Mouse (Mus musculus) midbrain, postnatal 0 days (tissue): ENCODE measurements around the gene Tacc2. TPM values are rescaled to one million over a fixed set of nuclear protein-coding genes. Genes with fewer than 3 reads are reported as not detected.
"Not testable (repeated sequence)": the region's sequence is repeated elsewhere in the genome, so short reads cannot be mapped to it uniquely, and the experiment has no call there.

Experiments used
- ATAC-seq: fragments of 200-750 bp; cut with Nextera tagmentation; 2 replicates; pipeline ENCODE4 v1.8.0; 2017; ENCODE audit warnings: moderate number of reproducible peaks, mild to moderate bottlenecking, moderate TSS enrichment, moderate library complexity; ENCODE audit not compliant: low FRiP score
- DNase-seq: peaks from one replicate; pipeline ENCODE4 v3.0.0-alpha.2; 2015; ENCODE audit warnings: low spot score
- H3K27ac ChIP-seq: fragments of 300-500 bp; sonication (generic); 2 replicates; pipeline ENCODE4 v1.5.1; 2014; ENCODE audit warnings: low read depth, mild to moderate bottlenecking, low read length, mixed read lengths
- H3K27me3 ChIP-seq: fragments of 300-500 bp; sonication (generic); 2 replicates; pipeline ENCODE4 v1.6.1; 2014; ENCODE audit warnings: low read length, control low read depth, mixed read lengths; ENCODE audit not compliant: insufficient read depth
- H3K36me3 ChIP-seq: fragments of 300-500 bp; sonication (generic); 2 replicates; pipeline ENCODE4 v1.6.1; 2014; ENCODE audit warnings: low read length, control low read depth, mixed read lengths; ENCODE audit not compliant: insufficient read depth
- H3K4me1 ChIP-seq: fragments of 300-500 bp; sonication (generic); 2 replicates; pipeline ENCODE4 v1.6.1; 2014; ENCODE audit warnings: mild to moderate bottlenecking, control low read depth, antibody characterized with exemption, low read length, mixed read lengths; ENCODE audit not compliant: insufficient read depth
- H3K4me2 ChIP-seq: fragments of 300-500 bp; sonication (generic); 2 replicates; pipeline ENCODE4 v1.6.1; 2014; ENCODE audit warnings: low read depth, mild to moderate bottlenecking, low read length, mixed read lengths; ENCODE audit not compliant: poor library complexity, severe bottlenecking
- H3K4me3 ChIP-seq: fragments of 300-500 bp; sonication (generic); 2 replicates; pipeline ENCODE4 v1.5.1; 2014; ENCODE audit warnings: low read depth, mild to moderate bottlenecking, low read length, moderate library complexity
- H3K9ac ChIP-seq: fragments of 300-500 bp; sonication (generic); replicated peaks from 2 replicates; pipeline ENCODE4 v1.6.1; 2014; ENCODE audit warnings: mild to moderate bottlenecking, low read length, moderate library complexity, mixed read lengths; ENCODE audit not compliant: poor library complexity, severe bottlenecking
- H3K9me3 ChIP-seq: fragments of 300-500 bp; sonication (generic); 2 replicates; pipeline ENCODE4 v1.6.1; 2016; ENCODE audit warnings: low read length, control low read depth
- CTCF ChIP-seq: IDR thresholded peaks from 2 replicates; pipeline ENCODE4 v1.5.1; 2016; ENCODE audit warnings: antibody characterized with exemption, mild to moderate bottlenecking
- WGBS: fragments of 180-500 bp; shearing (Covaris S2); extraction: QIAGEN DNeasy Blood & Tissue Kit; methylation state at CpG from one replicate; pipeline ENCODE4 v1.1.7; 2014; 5-methylcytosine and 5-hydroxymethylcytosine counted together
- polyA plus RNA-seq: library from polyadenylated mRNA; unstranded; fragments of >200 nt; fragmentation: Nextera tagmentation; extraction: Ambion mirVana; gene quantifications from 2 replicates; pipeline ENCODE4 v1.2.1, GENCODE M21; 2015
- total RNA-seq: library from RNA; depleted of rRNA; stranded (reverse); fragments of >200 nt; gene quantifications from 2 replicates; pipeline ENCODE4 v1.2.3, GENCODE M21; 2014; rRNA removed

The Tacc2 gene
- total RNA-seq (49.9 and 54.8 TPM in 2 replicates), polyA plus RNA-seq (52.4 and 55.9 TPM in 2 replicates)

DNA sequence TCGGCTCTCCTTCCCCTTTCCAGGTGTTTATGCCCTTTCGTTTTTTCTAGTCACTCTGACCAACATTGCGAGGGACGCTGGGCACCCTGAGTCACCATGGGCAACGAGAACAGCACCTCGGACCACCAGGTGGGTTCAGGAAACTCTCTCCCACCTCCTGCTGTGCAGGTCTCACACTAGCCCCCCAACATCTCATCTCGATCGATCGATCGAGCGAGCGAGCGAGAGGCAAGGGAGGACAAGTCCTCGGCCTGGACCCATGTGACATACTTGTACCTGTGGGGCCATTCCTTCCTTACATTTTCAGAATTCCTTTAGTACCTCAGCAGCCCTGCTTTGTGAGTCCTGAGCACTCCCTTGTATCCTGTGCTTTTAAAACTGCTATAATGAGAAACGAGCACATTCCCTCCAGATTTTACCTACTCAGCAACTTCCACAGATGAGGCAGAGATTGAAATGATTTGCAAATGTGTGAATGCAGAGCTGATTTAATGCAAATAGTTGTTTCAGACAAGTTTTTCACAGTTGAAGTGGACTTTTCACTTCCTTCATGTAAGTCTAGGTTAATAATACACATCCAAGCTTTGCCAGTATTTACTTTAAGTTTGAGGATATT lies at the start of gene Tacc2:
Gene Tacc2 (plus strand): TSS at position 51 of the 616 bp plus-strand sequence.
- Histone ChIP-seq H3K27ac (no peak within 1 kb of the TSS), H3K4me3 (no peak within 1 kb of the TSS), H3K4me1 (no peaks in the 10 kb centered on the region), H3K27me3 (no peaks in the 10 kb centered on the region), H3K9ac (no peak within 1 kb of the TSS), H3K9me3 (no peaks in the 10 kb centered on the region), H3K36me3 (no peaks in the 10 kb centered on the region), H3K4me2 (no peak within 1 kb of the TSS; the same call in 1 of the 2 replicates)
- DNase-seq (no peak), ATAC-seq (no peak)
- TF ChIP-seq CTCF = no peak
- 52% methylated on average over 15 of the region's 15 CpGs for WGBS

GRCm38 (mm10) chr7:130531138-130531537 lies 46.1 kb upstream of the Tacc2 start:
- not testable (repeated sequence) for H3K4me3 ChIP-seq, H3K27ac ChIP-seq, H3K4me1 ChIP-seq, ATAC-seq, H3K36me3 ChIP-seq, DNase-seq, H3K9me3 ChIP-seq, H3K9ac ChIP-seq, H3K4me2 ChIP-seq, H3K27me3 ChIP-seq
- WGBS = 96% methylated on average over 14 of the region's 15 CpGs

- H3K4me3 ChIP-seq = no peak overlapping the region
- no peaks in the 10 kb centered on the region for H3K27me3 ChIP-seq
- WGBS = 40% methylated on average over 24 of the region's 25 CpGs
- H3K9me3 ChIP-seq = no peaks in the 10 kb centered on the region
- no peaks in the 10 kb centered on the region for H3K4me1 ChIP-seq
- H3K9ac ChIP-seq = no peak overlapping the region
- H3K27ac ChIP-seq = no peak overlapping the region; the same call in 1 of the 2 replicates
- DNase-seq (peak; percentile 84), ATAC-seq (no peak)
- peaks cover 8% of the 10 kb centered on the region; the same call in 1 of the 2 replicates for H3K36me3 ChIP-seq
- H3K4me2 ChIP-seq = no peak overlapping the region
- peak; percentile 91 for TF ChIP-seq CTCF
Measured at GRCm38 (mm10) chr7:130533316-130534260, 43.6 kb upstream of the Tacc2 start.

GRCm38 (mm10) chr7:130535174-130535573 lies 42.1 kb upstream of the Tacc2 start:
- Histone ChIP-seq H3K27me3 (no peaks in the 10 kb centered on the region), H3K4me3 (no peak overlapping the region), H3K27ac (no peak overlapping the region), H3K4me1 (no peaks in the 10 kb centered on the region), H3K9ac (no peak overlapping the region), H3K4me2 (no peak overlapping the region), H3K36me3 (peaks cover 19% of the 10 kb centered on the region), H3K9me3 (no peaks in the 10 kb centered on the region)
- no peak for DNase-seq
- no peak for ATAC-seq
- WGBS = 89% methylated on average over 4 of the region's 4 CpGs
- TF ChIP-seq CTCF = peak; percentile 53

DNA sequence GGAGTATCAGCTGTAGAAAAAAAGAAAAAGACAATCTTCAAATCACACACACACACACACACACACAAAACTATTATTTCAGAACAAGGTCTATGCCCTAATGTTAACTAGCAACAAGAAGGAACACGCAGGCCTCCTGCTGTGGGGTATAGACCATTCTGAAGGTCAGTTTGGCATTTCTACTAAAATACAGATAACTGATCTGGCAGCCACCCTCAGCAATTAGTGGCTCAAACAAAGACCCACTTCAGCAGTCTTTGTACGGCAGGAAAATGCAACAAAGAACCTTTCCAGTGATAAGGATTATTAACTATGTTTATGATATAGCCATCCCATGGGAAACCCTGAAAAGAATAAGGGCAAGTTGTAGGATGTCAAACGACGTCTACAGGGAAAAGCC lies 40.2 kb upstream of the Tacc2 start:
- Histone ChIP-seq H3K27ac (no peak overlapping the region), H3K4me1 (no peaks in the 10 kb centered on the region), H3K9ac (no peak overlapping the region), H3K9me3 (no peaks in the 10 kb centered on the region), H3K27me3 (no peaks in the 10 kb centered on the region), H3K4me3 (no peak overlapping the region), H3K36me3 (peaks cover 17% of the 10 kb centered on the region), H3K4me2 (no peak overlapping the region)
- TF ChIP-seq CTCF = no peak
- ATAC-seq = no peak
- 89% methylated on average over 4 of the region's 4 CpGs for WGBS
- no peak for DNase-seq

- no peak overlapping the region for H3K9ac ChIP-seq
- peaks cover 17% of the 10 kb centered on the region for H3K36me3 ChIP-seq
- H3K4me3 ChIP-seq = no peak overlapping the region
- whole genome bisulfite sequencing = 90% methylated on average over 7 of the region's 7 CpGs
- ATAC-seq (no peak), DNase-seq (no peak)
- no peaks in the 10 kb centered on the region for H3K27me3 ChIP-seq
- H3K4me1 ChIP-seq = no peaks in the 10 kb centered on the region
- H3K4me2 ChIP-seq = no peak overlapping the region
- no peak for TF ChIP-seq CTCF
- H3K27ac ChIP-seq = no peak overlapping the region
- no peaks in the 10 kb centered on the region for H3K9me3 ChIP-seq
Measured at GRCm38 (mm10) chr7:130540176-130540575, 37.1 kb upstream of the Tacc2 start.
